Mouse (Mus musculus) embryonic fibroblast, embryonic 13.5 days (primary cell): Measurements from ENCODE around the gene Morn2.

Experiments
- CTCF ChIP-seq: IDR thresholded peaks from 2 replicates; pipeline ENCODE4 v1.5.1; 2011; ENCODE audit warnings: mild to moderate bottlenecking, control low read depth, low read length, moderate library complexity, borderline replicate concordance; ENCODE audit not compliant: insufficient read depth
- POLR2A ChIP-seq: IDR thresholded peaks from 2 replicates; pipeline ENCODE4 v1.6.1; 2011; ENCODE audit warnings: low read depth, mild to moderate bottlenecking, control low read depth, low read length, moderate library complexity

- TF ChIP-seq CTCF (no peak), POLR2A (no peak)
Observed at GRCm38 (mm10) chr17:80252757-80253525, 37.1 kb upstream of the Morn2 start.
